Mouse (Mus musculus) hindbrain, embryonic 12.5 days (tissue): ENCODE measurements around the gene Cryge. TPM values are rescaled to one million over a fixed set of nuclear protein-coding genes. Genes with fewer than 3 reads are reported as not detected.
"Not testable (repeated sequence)": the region's sequence is repeated elsewhere in the genome, so short reads cannot be mapped to it uniquely, and the experiment has no call there.

ENCODE experiments used
- ATAC-seq: fragments of 200-750 bp; cut with Nextera tagmentation; 2 replicates; pipeline ENCODE4 v1.8.0; 2017; ENCODE audit warnings: moderate TSS enrichment; ENCODE audit not compliant: low FRiP score
- H3K27ac ChIP-seq: fragments of 300-500 bp; sonication (generic); 2 replicates; pipeline ENCODE4 v1.5.1; 2016; ENCODE audit warnings: mild to moderate bottlenecking
- H3K27me3 ChIP-seq: fragments of 300-500 bp; sonication (generic); 2 replicates; pipeline ENCODE4 v1.6.1; 2016; ENCODE audit warnings: mild to moderate bottlenecking
- H3K36me3 ChIP-seq: fragments of 300-500 bp; sonication (generic); 2 replicates; pipeline ENCODE4 v1.6.1; 2016; ENCODE audit warnings: mild to moderate bottlenecking
- H3K4me1 ChIP-seq: fragments of 300-500 bp; sonication (generic); 2 replicates; pipeline ENCODE4 v1.6.1; 2016
- H3K4me2 ChIP-seq: fragments of 300-500 bp; sonication (generic); replicated peaks from 2 replicates; pipeline ENCODE4 v1.6.1; 2016; ENCODE audit warnings: mild to moderate bottlenecking
- H3K4me3 ChIP-seq: fragments of 300-500 bp; sonication (generic); 2 replicates; pipeline ENCODE4 v1.5.1; 2016; ENCODE audit warnings: mild to moderate bottlenecking
- H3K9ac ChIP-seq: fragments of 300-500 bp; sonication (generic); 2 replicates; pipeline ENCODE4 v1.6.1; 2016; ENCODE audit warnings: mild to moderate bottlenecking, moderate library complexity
- H3K9me3 ChIP-seq: fragments of 300-500 bp; sonication (generic); replicated peaks from 2 replicates; pipeline ENCODE4 v1.6.1; 2016; ENCODE audit warnings: mild to moderate bottlenecking
- WGBS: fragments of 180-500 bp; shearing (Covaris S2); methylation state at CpG from one replicate; pipeline ENCODE4 v1.1.7; 2016; 5-methylcytosine and 5-hydroxymethylcytosine counted together
- polyA plus RNA-seq: library from polyadenylated mRNA; unstranded; fragments of >200 nt; fragmentation: Nextera tagmentation; extraction: Ambion mirVana; gene quantifications from 2 replicates; pipeline ENCODE4 v1.2.1, GENCODE M21; 2016

The Cryge gene
- not detected in 2 replicates for polyA plus RNA-seq

DNA sequence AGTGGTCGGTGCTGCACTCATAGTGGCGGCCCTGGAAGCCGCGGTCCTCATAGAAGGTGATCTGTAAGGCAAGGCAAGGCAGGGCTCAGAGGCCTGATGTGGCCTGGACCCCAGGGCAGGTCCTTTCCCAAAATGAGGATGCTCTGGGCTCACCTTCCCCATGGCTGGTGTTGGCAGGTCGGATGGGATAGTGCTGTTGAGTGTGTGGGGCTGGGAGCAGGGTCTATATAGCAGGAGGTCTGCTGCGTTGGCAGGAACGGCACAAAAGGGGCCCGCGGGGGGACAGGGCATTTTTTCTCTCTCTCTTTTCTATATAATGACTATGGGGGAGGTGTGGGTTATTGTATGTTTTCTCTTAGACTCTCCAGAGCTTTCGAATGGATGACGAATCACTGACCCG lies at the start of gene Cryge:
Cryge (minus strand) TSS at position 198 of the 400 bp plus-strand sequence.
- not testable (repeated sequence) for H3K4me1 ChIP-seq, H3K27me3 ChIP-seq, H3K27ac ChIP-seq, ATAC-seq, H3K36me3 ChIP-seq, H3K4me2 ChIP-seq, H3K9me3 ChIP-seq, H3K4me3 ChIP-seq, H3K9ac ChIP-seq
- 38% methylated on average over 12 of the region's 12 CpGs for WGBS

DNA sequence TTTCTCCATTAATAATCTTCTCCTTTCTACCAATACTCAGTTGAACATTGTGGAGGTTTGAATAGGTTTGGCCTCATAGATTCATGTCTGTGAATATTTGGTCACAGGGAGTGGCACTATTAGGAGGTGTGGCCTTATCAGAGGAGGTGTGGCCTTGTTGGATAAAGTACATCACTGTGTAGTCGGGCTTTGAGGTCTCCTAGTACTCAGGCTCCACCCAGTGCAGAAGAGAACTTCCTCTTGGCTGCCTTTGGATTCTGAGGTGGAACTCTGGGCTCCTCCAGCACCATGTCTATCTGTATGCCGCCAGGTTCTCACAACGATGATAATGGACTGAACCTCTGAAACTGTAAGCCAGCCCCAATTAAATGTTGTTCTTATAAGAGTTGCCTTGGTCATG lies 46.0 kb upstream of the Cryge start:
- Histone ChIP-seq H3K4me3 (no peak overlapping the region), H3K36me3 (no peaks in the 10 kb centered on the region), H3K27ac (no peak overlapping the region), H3K4me1 (no peaks in the 10 kb centered on the region), H3K4me2 (no peak overlapping the region), H3K9me3 (no peaks in the 10 kb centered on the region), H3K27me3 (no peaks in the 10 kb centered on the region), H3K9ac (no peak overlapping the region)
- ATAC-seq: no peak
- 88% methylated on average over 3 of the region's 3 CpGs for WGBS

DNA sequence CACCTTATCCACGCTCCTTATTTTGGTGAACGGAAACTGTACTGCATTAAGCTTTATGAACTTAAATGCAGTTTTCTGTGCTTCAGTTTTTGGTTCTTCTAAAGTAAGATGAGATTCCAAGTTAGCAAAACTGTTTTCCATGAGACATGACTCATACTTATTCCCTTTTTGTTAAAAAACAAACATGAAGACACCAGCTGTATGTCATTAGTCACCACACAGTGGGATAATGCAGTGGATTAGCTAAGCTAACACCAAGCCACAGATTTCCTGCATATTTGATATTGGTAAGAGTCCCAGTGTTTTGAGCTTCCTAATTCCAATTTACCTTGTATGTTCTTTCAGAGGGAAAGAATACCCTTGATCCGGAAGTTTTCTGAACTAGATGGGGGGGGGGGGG lies 40.6 kb upstream of the Cryge start:
- 95% methylated on average over 3 of the region's 3 CpGs for WGBS
- no peaks in the 10 kb centered on the region for H3K4me1 ChIP-seq

DNA sequence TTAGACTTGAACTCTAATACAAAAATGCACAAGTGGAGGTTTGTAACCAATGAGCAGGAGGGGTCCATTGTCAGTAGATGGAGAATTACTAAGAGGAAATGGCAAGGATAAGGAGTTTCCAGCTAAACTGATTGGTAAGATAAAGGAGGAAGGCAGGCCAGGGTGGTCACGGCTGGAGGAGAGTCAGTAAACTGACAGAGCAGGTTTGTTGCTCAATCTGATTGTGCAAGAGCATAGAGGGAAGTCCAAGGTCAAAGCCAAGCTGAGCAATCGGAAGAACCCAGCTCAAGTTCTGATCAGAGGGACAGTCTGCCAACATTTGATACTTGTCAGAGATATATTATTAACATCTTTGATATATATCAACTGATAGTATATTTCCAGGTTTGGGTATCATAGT lies 39.4 kb upstream of the Cryge start:
- Histone ChIP-seq H3K9me3 (no peaks in the 10 kb centered on the region), H3K4me2 (no peak overlapping the region), H3K4me3 (no peak overlapping the region), H3K27ac (no peak overlapping the region), H3K4me1 (no peaks in the 10 kb centered on the region), H3K27me3 (no peaks in the 10 kb centered on the region), H3K36me3 (no peaks in the 10 kb centered on the region), H3K9ac (no peak overlapping the region)
- 80% methylated on average over 2 of the region's 2 CpGs for WGBS
- no peak for ATAC-seq

More for the DNA sequence above, 40.6 kb upstream of the Cryge start:
- ATAC-seq: no peak
- Histone ChIP-seq H3K36me3 (no peaks in the 10 kb centered on the region), H3K27me3 (no peaks in the 10 kb centered on the region), H3K4me2 (no peak overlapping the region), H3K9me3 (no peaks in the 10 kb centered on the region), H3K27ac (no peak overlapping the region), H3K4me3 (no peak overlapping the region), H3K9ac (no peak overlapping the region)

DNA sequence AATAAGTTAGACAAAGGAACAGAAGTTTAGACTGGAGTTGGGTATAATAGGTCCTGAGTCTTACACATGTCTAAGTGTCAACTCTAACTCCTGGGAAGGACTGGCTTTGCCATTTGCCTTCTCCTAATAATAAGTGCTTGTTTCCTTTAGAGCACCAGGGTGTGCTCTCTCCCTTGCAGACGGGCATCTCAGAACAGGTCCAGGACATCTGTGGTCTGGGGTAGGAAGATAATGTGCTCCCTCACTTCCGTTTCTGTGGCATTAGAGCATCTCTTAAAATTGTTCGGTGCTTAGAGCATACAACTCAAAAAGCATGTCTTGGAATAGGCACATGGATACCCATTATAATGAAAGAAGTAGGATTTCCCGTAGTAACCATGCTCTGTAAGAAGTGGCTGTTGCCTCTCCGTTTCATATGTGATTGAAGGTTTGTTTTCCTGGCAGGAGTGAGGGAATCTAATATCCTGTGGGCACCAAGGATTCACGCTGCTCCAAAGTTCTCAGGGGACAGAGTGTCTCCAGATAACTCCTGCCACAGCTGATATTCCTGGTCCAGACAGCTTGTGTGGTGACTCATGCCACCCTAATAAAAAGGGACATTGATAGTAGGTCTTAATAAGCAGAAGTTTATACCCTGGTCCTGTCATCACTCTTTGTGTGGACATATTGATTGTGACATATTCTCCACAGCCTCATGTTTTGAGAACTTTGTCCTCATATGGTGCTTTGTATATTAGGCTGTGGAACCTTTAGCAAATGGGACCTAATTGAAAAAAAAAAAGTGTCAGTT lies 37.8 kb upstream of the Cryge start:
- Histone ChIP-seq H3K4me3 (no peak overlapping the region), H3K27ac (no peak overlapping the region), H3K9me3 (no peaks in the 10 kb centered on the region), H3K4me1 (no peaks in the 10 kb centered on the region), H3K4me2 (no peak overlapping the region), H3K9ac (no peak overlapping the region), H3K36me3 (no peaks in the 10 kb centered on the region), H3K27me3 (no peaks in the 10 kb centered on the region)
- 84% methylated on average over 6 of the region's 6 CpGs for WGBS
- ATAC-seq: no peak

DNA sequence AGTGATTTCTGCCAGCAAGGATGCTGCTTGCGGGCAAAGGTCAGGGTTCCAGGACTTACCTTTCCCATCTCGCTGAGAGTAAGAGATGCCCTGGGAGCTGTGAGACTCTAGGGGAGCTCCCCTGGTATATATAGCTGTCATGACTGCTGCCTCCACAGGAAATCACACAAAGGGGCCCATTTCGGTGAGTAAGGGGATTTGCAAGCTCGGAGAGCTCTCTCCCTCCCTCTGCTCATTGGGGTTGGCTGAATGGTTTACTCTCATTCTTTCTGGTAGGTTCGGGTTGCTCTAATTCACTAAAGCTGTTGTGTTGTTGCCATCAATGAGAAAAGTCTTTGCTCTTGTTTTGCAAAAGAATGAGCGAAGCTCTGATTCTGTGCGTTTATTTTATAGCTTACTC lies 31.2 kb upstream of the Cryge start, which contains the start of gene Crygb:
Crygb (minus strand) TSS at position 101 of the 400 bp plus-strand sequence.
- Histone ChIP-seq H3K4me3 (no peak within 1 kb of the TSS), H3K9ac (no peak within 1 kb of the TSS), H3K4me1 (0 out of 2 replicates have a peak, but pooled peaks cover 3% of the 10 kb centered on the region), H3K27ac (no peak within 1 kb of the TSS), H3K36me3 (no peaks in the 10 kb centered on the region), H3K9me3 (no peaks in the 10 kb centered on the region), H3K4me2 (no peak within 1 kb of the TSS), H3K27me3 (no peaks in the 10 kb centered on the region)
- ATAC-seq: no peak
- WGBS: 39% methylated on average over 7 of the region's 7 CpGs

DNA sequence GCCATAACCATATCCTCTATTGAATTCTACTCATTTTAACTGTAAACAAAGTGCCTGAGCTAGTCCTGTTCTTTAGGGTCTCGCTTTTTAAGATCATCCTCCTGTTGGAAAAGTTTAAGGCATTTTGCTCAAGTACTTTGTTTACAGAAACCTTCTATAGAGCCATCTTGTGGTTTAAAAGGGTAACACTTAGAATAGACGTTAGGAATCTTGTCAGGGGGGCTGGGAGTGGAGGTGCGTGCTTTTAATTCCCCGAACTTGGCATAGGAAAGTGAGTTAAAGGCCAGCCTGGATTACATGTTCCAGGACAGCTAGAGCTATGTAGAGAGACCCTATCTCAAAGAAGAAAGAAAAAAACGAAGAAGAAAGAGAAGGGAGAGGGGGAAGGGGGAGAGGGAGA lies 24.7 kb upstream of the Cryge start:
- Histone ChIP-seq H3K4me2 (no peak overlapping the region), H3K27ac (no peak overlapping the region), H3K4me1 (no peaks in the 10 kb centered on the region), H3K4me3 (no peak overlapping the region), H3K9ac (no peak overlapping the region), H3K27me3 (no peaks in the 10 kb centered on the region), H3K36me3 (no peaks in the 10 kb centered on the region), H3K9me3 (no peaks in the 10 kb centered on the region)
- 26% methylated on average over 5 of the region's 5 CpGs for WGBS
- ATAC-seq: no peak

DNA sequence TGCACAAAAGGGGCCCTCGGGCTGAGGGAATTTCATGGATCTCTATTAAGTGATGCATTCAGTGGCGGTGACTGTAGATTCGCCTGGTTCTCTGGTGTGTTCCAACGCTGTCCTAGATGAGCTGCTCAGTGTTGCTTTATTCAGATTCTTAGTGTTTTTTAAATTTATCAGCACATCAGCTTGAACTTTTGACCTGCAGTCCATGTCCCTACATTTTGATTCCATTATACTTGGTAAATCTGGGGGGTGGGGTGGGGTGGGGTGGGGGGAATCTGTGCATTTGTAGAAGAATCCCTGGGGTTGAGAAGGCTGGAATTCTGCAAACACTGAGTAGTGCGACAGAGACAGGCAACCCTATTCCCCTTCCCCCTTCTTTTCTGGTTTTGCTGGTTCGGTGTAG lies 22.6 kb upstream of the Cryge start, which contains the start of gene Crygc:
Crygc (minus strand) TSS at position 101 of the 400 bp plus-strand sequence.
- no peaks in the 10 kb centered on the region for H3K4me1 ChIP-seq
- no peak within 1 kb of the TSS for H3K4me2 ChIP-seq
- H3K9ac ChIP-seq: no peak within 1 kb of the TSS; the same call in 1 of the 2 replicates
- H3K4me3 ChIP-seq: no peak within 1 kb of the TSS
- H3K9me3 ChIP-seq: no peaks in the 10 kb centered on the region
- no peak within 1 kb of the TSS for H3K27ac ChIP-seq
- no peaks in the 10 kb centered on the region for H3K36me3 ChIP-seq
- WGBS: 68% methylated on average over 6 of the region's 6 CpGs
- no peak for ATAC-seq
- H3K27me3 ChIP-seq: no peaks in the 10 kb centered on the region

DNA sequence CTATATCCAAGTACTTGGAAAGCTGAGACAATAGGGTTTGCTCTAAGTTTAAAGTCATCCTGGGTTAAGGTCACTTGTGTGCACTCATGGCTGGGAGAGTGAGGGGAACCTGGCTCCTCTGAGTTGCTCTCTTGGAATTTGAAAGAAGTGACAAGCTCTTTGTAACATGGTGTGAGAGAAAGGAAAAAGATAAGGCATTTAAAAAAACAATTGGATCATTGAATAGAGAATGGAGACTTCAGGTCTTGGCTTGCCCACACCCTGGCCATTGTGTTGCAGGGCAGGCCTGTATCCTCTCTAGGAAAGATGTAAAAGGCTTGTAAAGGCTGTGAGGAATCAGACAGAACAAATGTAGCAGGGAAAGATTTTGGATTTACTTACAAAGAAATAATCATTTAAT lies 16.9 kb upstream of the Cryge start:
- H3K4me3 ChIP-seq: no peak overlapping the region
- no peaks in the 10 kb centered on the region for H3K36me3 ChIP-seq
- H3K27me3 ChIP-seq: no peaks in the 10 kb centered on the region
- no peak overlapping the region for H3K27ac ChIP-seq
- H3K9ac ChIP-seq: no peak overlapping the region
- no peak for ATAC-seq
- H3K4me2 ChIP-seq: no peak overlapping the region
- no peaks in the 10 kb centered on the region for H3K4me1 ChIP-seq
- H3K9me3 ChIP-seq: no peaks in the 10 kb centered on the region

DNA sequence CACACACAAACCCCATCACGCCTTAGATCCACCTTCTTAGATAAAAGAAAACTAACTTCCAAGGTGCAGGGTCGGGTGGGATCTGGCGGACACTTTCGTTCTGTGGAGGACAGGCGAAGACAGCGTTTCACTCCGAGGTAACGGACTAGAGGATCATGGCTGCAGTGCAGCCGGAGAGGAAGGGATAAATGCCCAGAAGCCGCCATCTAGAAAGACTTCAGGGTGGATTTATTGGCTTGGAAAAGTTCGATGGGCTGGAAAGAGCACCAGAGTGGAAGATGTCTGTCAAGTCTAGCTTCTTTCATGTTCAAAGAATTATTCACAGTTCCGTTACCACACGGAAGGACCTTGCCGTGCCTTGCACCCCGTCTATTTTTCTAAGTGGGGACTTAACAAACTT lies 13.3 kb upstream of the Cryge start:
- Histone ChIP-seq H3K27ac (no peak overlapping the region), H3K9ac (no peak overlapping the region), H3K9me3 (no peaks in the 10 kb centered on the region), H3K27me3 (no peaks in the 10 kb centered on the region), H3K4me2 (no peak overlapping the region), H3K4me1 (no peaks in the 10 kb centered on the region), H3K4me3 (no peak overlapping the region), H3K36me3 (no peaks in the 10 kb centered on the region)
- no peak for ATAC-seq
- WGBS: 88% methylated on average over 15 of the region's 15 CpGs

DNA sequence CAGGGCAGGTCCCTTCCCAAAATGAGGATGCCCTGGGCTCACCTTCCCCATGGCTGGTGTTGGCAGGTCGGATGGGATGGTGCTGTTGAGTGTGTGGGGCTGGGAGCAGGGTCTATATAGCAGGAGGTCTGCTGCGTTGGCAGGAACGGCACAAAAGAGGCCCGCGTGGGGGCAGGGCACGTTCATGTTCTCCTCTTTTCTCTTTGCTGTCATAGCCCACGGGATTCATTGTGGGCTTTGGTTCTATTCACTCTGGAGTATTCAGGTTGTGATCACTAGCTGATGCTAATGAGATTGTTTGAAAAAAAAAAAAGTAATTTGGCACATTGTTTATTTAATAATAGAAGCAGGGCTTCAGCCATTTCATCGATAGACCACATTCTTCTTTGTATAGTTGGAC lies 12.4 kb upstream of the Cryge start, which contains the start of gene Crygd:
Crygd (minus strand) TSS at position 101 of the 400 bp plus-strand sequence.
- Histone ChIP-seq H3K4me1 (no peaks in the 10 kb centered on the region), H3K4me2 (no peak within 1 kb of the TSS), H3K27me3 (no peaks in the 10 kb centered on the region), H3K9ac (no peak within 1 kb of the TSS), H3K4me3 (no peak within 1 kb of the TSS), H3K9me3 (no peaks in the 10 kb centered on the region), H3K36me3 (no peaks in the 10 kb centered on the region), H3K27ac (no peak within 1 kb of the TSS)
- ATAC-seq: no peak
- WGBS: 61% methylated on average over 8 of the region's 8 CpGs

DNA sequence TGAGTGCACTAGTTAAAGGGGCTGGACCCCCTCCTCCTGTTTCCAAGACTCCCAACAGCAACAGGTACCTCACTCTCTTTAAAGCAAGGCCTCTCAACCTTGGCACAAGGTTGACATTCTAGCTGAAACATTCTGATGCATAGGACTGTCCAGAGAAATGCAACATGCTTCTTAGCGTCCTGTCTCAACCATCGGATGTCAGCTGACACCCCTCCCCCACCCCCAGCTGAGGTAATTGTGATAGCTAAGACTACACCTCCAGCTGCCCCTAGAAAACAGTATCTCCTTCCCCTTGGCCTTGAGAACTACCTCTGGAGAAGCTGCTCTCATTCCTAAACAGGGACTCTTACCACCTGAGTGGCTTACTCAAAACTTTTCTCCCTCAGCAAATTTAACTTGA lies 1.2 kb upstream of the Cryge start:
- Histone ChIP-seq H3K4me2 (no peak overlapping the region), H3K9ac (no peak overlapping the region), H3K27ac (no peak overlapping the region), H3K9me3 (no peaks in the 10 kb centered on the region), H3K4me1 (no peaks in the 10 kb centered on the region; the same call in 1 of the 2 replicates), H3K27me3 (no peaks in the 10 kb centered on the region), H3K4me3 (no peak overlapping the region), H3K36me3 (no peaks in the 10 kb centered on the region)
- 25% methylated on average over 2 of the region's 2 CpGs for WGBS
- ATAC-seq: no peak

DNA sequence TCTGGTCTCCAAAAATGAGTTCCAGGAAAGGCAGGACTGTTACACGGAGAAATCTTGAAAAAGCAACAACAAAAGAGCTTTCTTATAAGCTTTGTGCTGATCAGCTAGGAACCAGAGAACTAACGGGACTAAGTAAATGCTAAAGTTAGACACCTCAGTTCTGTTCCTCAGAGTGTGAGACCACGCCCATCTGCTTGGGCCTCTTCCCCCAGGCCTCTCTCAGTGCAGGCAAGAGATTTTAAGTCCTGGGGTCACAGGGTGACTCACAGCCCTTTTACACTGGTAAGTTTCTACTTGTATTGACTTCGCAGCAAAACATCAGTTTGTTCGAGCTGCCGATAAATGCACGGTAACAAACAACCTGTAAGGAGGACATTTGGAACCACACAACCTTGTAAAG lies 747 bp upstream of the Cryge start:
- H3K4me1 ChIP-seq: no peaks in the 10 kb centered on the region; the same call in 1 of the 2 replicates
- no peak for ATAC-seq
- no peak overlapping the region for H3K27ac ChIP-seq
- H3K4me2 ChIP-seq: no peak overlapping the region
- no peaks in the 10 kb centered on the region for H3K36me3 ChIP-seq
- no peak overlapping the region for H3K9ac ChIP-seq
- H3K4me3 ChIP-seq: no peak overlapping the region
- 49% methylated on average over 7 of the region's 7 CpGs for WGBS
- no peaks in the 10 kb centered on the region for H3K27me3 ChIP-seq
- H3K9me3 ChIP-seq: no peaks in the 10 kb centered on the region
